Mouse (Mus musculus): ENCODE results near the gene Tpm4.
A peak's percentile ranks its signal among the peaks of the same experiment; 100 is the strongest.

DNA sequence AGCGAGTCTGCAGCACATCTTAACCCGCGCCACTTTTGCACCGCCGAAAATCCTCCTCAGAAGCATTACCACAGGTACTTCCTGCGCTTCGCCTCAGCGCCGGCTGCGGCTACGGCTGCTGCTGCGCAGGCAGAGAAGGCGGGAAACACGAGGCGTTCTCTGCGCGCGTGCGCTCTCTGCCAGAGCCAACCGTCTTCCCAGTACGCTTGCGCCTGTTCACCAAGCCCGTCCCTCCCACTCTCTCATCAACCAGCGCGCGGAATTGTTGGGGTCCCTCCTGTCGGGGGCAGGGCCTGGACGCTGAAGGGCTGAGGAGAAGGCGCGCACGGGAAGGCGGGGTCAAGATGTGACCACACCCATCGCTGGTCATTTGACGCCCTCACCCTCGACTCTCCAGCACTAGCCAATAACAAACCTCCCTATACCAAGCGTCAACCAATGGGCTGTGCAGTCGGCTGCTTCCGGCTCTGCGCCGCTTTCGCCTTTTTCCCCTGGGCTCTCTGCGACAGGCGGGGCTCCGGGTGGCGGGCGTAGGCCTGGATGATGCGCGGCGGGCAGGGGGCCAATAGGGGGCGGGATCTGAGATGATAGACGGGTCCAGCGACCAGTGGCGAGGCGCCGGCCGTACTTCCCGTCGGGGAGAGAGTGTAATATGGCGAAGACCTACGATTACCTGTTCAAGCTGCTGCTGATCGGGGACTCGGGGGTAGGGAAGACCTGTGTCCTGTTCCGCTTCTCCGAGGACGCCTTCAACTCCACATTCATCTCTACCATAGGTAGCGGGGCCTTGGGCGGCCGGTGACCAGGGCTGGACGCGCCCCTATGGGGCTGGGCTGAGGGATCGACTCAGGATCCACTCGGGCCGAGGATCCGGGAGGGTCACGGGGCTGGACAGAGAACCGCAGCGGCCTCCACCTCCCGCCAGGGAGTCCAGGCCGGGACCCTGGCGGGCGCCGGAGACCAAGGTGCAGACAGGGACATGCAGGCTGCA, 26.2 kb downstream of the Tpm4 start, which contains the start of gene Rab8a:
- TF ChIP-seq CTCF (IDR thresholded peaks at IDR 0.05; ENCODE audit: borderline replicate concordance, extremely low read depth, insufficient read depth, insufficient read length), result no peak
- TF ChIP-seq POLR2A (IDR thresholded peaks at IDR 0.05; ENCODE audit: borderline replicate concordance, extremely low read depth, insufficient read depth, insufficient read length, poor library complexity, severe bottlenecking), result peak; percentile 59; the same call in 1 of the 2 replicates
